Mouse (Mus musculus) heart, adult 2 months (tissue): Measurements from ENCODE around the gene Spns2.

Experiments
- CTCF ChIP-seq: fragments of 200-600 bp; IDR thresholded peaks from 2 replicates; pipeline ENCODE4 v1.8.1; 2022; ENCODE audit warnings: antibody characterized with exemption, mild to moderate bottlenecking, moderate library complexity
- EP300 ChIP-seq: fragments of 200-500 bp; IDR thresholded peaks from 2 replicates; pipeline ENCODE4 v1.6.1; 2011; ENCODE audit warnings: low read depth, low read length, control low read depth; ENCODE audit not compliant: insufficient read depth
- POLR2A ChIP-seq: fragments of 200-500 bp; IDR thresholded peaks from 2 replicates; pipeline ENCODE4 v1.6.1; 2011; ENCODE audit warnings: mild to moderate bottlenecking, low read depth, low read length, control low read depth; ENCODE audit not compliant: insufficient read depth

- no peak for TF ChIP-seq EP300
- no peak for TF ChIP-seq POLR2A
- TF ChIP-seq CTCF: no peak
Measured at GRCm38 (mm10) chr11:72496066-72496465, 6.4 kb upstream of the Spns2 start.
